Mouse (Mus musculus) hindbrain, embryonic 10.5 days (tissue): ENCODE data around the gene Spats2. TPM values are rescaled to one million over a fixed set of nuclear protein-coding genes. Genes with fewer than 3 reads are reported as not detected.
"Not testable (repeated sequence)": the region's sequence is repeated elsewhere in the genome, so short reads cannot be mapped to it uniquely, and the experiment has no call there.

ENCODE experiments used
- DNase-seq: peaks from one replicate; pipeline ENCODE4 v3.0.0-alpha.2; 2017; ENCODE audit warnings: low spot score
- H3K27ac ChIP-seq: fragments of 300-500 bp; sonication (generic); 2 replicates; pipeline ENCODE4 v1.5.1; 2016; ENCODE audit warnings: mild to moderate bottlenecking, moderate library complexity
- H3K27me3 ChIP-seq: fragments of 300-500 bp; sonication (generic); 2 replicates; pipeline ENCODE4 v1.6.1; 2016; ENCODE audit warnings: mild to moderate bottlenecking; ENCODE audit not compliant: poor library complexity, insufficient read depth, severe bottlenecking
- H3K36me3 ChIP-seq: fragments of 300-500 bp; sonication (generic); 2 replicates; pipeline ENCODE4 v1.6.1; 2016; ENCODE audit warnings: mild to moderate bottlenecking, moderate library complexity
- H3K4me1 ChIP-seq: fragments of 300-500 bp; sonication (generic); replicated peaks from 2 replicates; pipeline ENCODE4 v1.6.1; 2016; ENCODE audit warnings: mild to moderate bottlenecking
- H3K4me3 ChIP-seq: fragments of 300-500 bp; sonication (generic); 2 replicates; pipeline ENCODE4 v1.5.1; 2016; ENCODE audit warnings: mild to moderate bottlenecking, moderate library complexity
- H3K9me3 ChIP-seq: fragments of 300-500 bp; sonication (generic); 2 replicates; pipeline ENCODE4 v1.6.1; 2016; ENCODE audit warnings: mild to moderate bottlenecking, moderate library complexity
- WGBS: fragments of 180-500 bp; shearing (Covaris S2); methylation state at CpG from one replicate; pipeline ENCODE4 v1.1.7; 2016; 5-methylcytosine and 5-hydroxymethylcytosine counted together
- polyA plus RNA-seq: library from polyadenylated mRNA; unstranded; fragments of >200 nt; fragmentation: Nextera tagmentation; extraction: Ambion mirVana; gene quantifications from 2 replicates; pipeline ENCODE4 v1.2.1, GENCODE M21; 2016

Spats2 gene
- polyA plus RNA-seq = 58.4 and 62.6 TPM in 2 replicates

- DNase-seq = no peak
- H3K9me3 ChIP-seq = no peaks in the 10 kb centered on the region
- WGBS = 2% methylated on average over 12 of the region's 12 CpGs
- 0 out of 2 replicates have a peak, but pooled peaks cover 3% of the 10 kb centered on the region for H3K27me3 ChIP-seq
- H3K27ac ChIP-seq = peak within 1 kb of the TSS; percentile 99
- peaks cover 12% of the 10 kb centered on the region; the same call in 1 of the 2 replicates for H3K36me3 ChIP-seq
- H3K4me1 ChIP-seq = peaks cover 38% of the 10 kb centered on the region
- peak within 1 kb of the TSS; percentile 86 for H3K4me3 ChIP-seq
Measured at GRCm38 (mm10) chr15:99125711-99126080, at the start of gene Spats2. Gene Spats2 (plus strand): TSS chr15:99125916.

- H3K9me3 ChIP-seq, H3K27me3 ChIP-seq, DNase-seq, H3K27ac ChIP-seq: not testable (repeated sequence)
- 95% methylated on average over 3 of the region's 3 CpGs for WGBS
- H3K4me1 ChIP-seq = peaks cover 39% of the 10 kb centered on the region
- peak overlapping the region; percentile 81 for H3K4me3 ChIP-seq
- peaks cover 46% of the 10 kb centered on the region for H3K36me3 ChIP-seq
Measured at GRCm38 (mm10) chr15:99076011-99076410, 49.7 kb upstream of the Spats2 start.

GRCm38 (mm10) chr15:99078181-99078910 is 47.4 kb upstream of the Spats2 start:
- Histone ChIP-seq H3K9me3 (no peaks in the 10 kb centered on the region), H3K36me3 (peaks cover 70% of the 10 kb centered on the region), H3K27me3 (peaks cover 12% of the 10 kb centered on the region), H3K4me3 (no peak overlapping the region), H3K4me1 (peaks cover 39% of the 10 kb centered on the region), H3K27ac (no peak overlapping the region)
- WGBS = 78% methylated on average over 15 of the region's 15 CpGs
- DNase-seq = no peak

- Histone ChIP-seq H3K9me3 (no peaks in the 10 kb centered on the region), H3K27me3 (peaks cover 26% of the 10 kb centered on the region), H3K27ac (no peak overlapping the region), H3K36me3 (peaks cover 80% of the 10 kb centered on the region), H3K4me1 (peaks cover 44% of the 10 kb centered on the region), H3K4me3 (no peak overlapping the region)
- no peak for DNase-seq
- WGBS = 91% methylated on average over 3 of the region's 3 CpGs
Measured at GRCm38 (mm10) chr15:99079804-99080203, 45.9 kb upstream of the Spats2 start.

- peaks cover 70% of the 10 kb centered on the region for H3K36me3 ChIP-seq
- no peak overlapping the region for H3K27ac ChIP-seq
- H3K4me3 ChIP-seq = no peak overlapping the region
- DNase-seq = no peak
- H3K27me3 ChIP-seq = peaks cover 51% of the 10 kb centered on the region
- peaks cover 31% of the 10 kb centered on the region for H3K4me1 ChIP-seq
- 95% methylated on average over 12 of the region's 12 CpGs for WGBS
- H3K9me3 ChIP-seq = no peaks in the 10 kb centered on the region
Measured at GRCm38 (mm10) chr15:99082322-99082721, 43.4 kb upstream of the Spats2 start.

GRCm38 (mm10) chr15:99082840-99083239 is 42.9 kb upstream of the Spats2 start:
- Histone ChIP-seq H3K4me1 (peaks cover 30% of the 10 kb centered on the region), H3K27me3 (peaks cover 57% of the 10 kb centered on the region), H3K36me3 (peaks cover 65% of the 10 kb centered on the region), H3K9me3 (no peaks in the 10 kb centered on the region), H3K4me3 (no peak overlapping the region), H3K27ac (no peak overlapping the region)
- no peak for DNase-seq
- WGBS = 91% methylated on average over 16 of the region's 16 CpGs

- no peaks in the 10 kb centered on the region for H3K9me3 ChIP-seq
- peaks cover 30% of the 10 kb centered on the region for H3K4me1 ChIP-seq
- 76% methylated on average over 9 of the region's 9 CpGs for WGBS
- peak; percentile 46 for DNase-seq
- peaks cover 61% of the 10 kb centered on the region for H3K27me3 ChIP-seq
- H3K4me3 ChIP-seq = no peak overlapping the region
- no peak overlapping the region for H3K27ac ChIP-seq
- H3K36me3 ChIP-seq = peaks cover 61% of the 10 kb centered on the region
Measured at GRCm38 (mm10) chr15:99083258-99083657, 42.5 kb upstream of the Spats2 start.

GRCm38 (mm10) chr15:99083867-99084557 is 41.7 kb upstream of the Spats2 start:
- peak overlapping the region; percentile 29 for H3K4me3 ChIP-seq
- DNase-seq = no peak
- 6% methylated on average over 11 of the region's 11 CpGs for WGBS

GRCm38 (mm10) chr15:99084618-99085017 is 41.1 kb upstream of the Spats2 start:
- H3K4me3 ChIP-seq = peak overlapping the region; percentile 29

More at GRCm38 (mm10) chr15:99083867-99084557, 41.7 kb upstream of the Spats2 start:
- Histone ChIP-seq H3K36me3 (peaks cover 53% of the 10 kb centered on the region), H3K4me1 (peaks cover 33% of the 10 kb centered on the region), H3K9me3 (no peaks in the 10 kb centered on the region), H3K27me3 (peaks cover 68% of the 10 kb centered on the region), H3K27ac (no peak overlapping the region)

GRCm38 (mm10) chr15:99085997-99086396 is 39.7 kb upstream of the Spats2 start:
- Histone ChIP-seq H3K4me1 (peaks cover 53% of the 10 kb centered on the region), H3K27ac (no peak overlapping the region), H3K4me3 (peak overlapping the region; percentile 43; the same call in 1 of the 2 replicates), H3K36me3 (peaks cover 33% of the 10 kb centered on the region), H3K27me3 (peaks cover 88% of the 10 kb centered on the region), H3K9me3 (no peaks in the 10 kb centered on the region)
- no peak for DNase-seq
- WGBS = 67% methylated on average over 4 of the region's 4 CpGs

More at GRCm38 (mm10) chr15:99084618-99085017, 41.1 kb upstream of the Spats2 start:
- H3K9me3 ChIP-seq = no peaks in the 10 kb centered on the region
- peaks cover 39% of the 10 kb centered on the region for H3K4me1 ChIP-seq
- H3K27me3 ChIP-seq = peaks cover 74% of the 10 kb centered on the region
- peaks cover 47% of the 10 kb centered on the region for H3K36me3 ChIP-seq
- H3K27ac ChIP-seq = no peak overlapping the region
- no peak for DNase-seq
- WGBS = 8% methylated on average over 19 of the region's 19 CpGs

GRCm38 (mm10) chr15:99087253-99088075 is 38.3 kb upstream of the Spats2 start, which contains the start of gene C1ql4:
Gene C1ql4 (minus strand): TSS chr15:99087817.
- Histone ChIP-seq H3K27me3 (peaks cover 100% of the 10 kb centered on the region), H3K9me3 (no peaks in the 10 kb centered on the region), H3K27ac (peak within 1 kb of the TSS; percentile 71), H3K36me3 (peaks cover 19% of the 10 kb centered on the region), H3K4me1 (peaks cover 62% of the 10 kb centered on the region), H3K4me3 (peak within 1 kb of the TSS; percentile 43)
- 8% methylated on average over 60 of the region's 60 CpGs for WGBS
- DNase-seq = peak; percentile 47

- WGBS = under 1% methylated on average over 27 of the region's 27 CpGs
- peak overlapping the region; percentile 71 for H3K27ac ChIP-seq
- H3K36me3 ChIP-seq = peaks cover 11% of the 10 kb centered on the region
- H3K4me1 ChIP-seq = peaks cover 70% of the 10 kb centered on the region
- peaks cover 100% of the 10 kb centered on the region for H3K27me3 ChIP-seq
- H3K4me3 ChIP-seq = peak overlapping the region; percentile 43
- no peaks in the 10 kb centered on the region for H3K9me3 ChIP-seq
- peak; percentile 87 for DNase-seq
Measured at GRCm38 (mm10) chr15:99088292-99088691, 37.4 kb upstream of the Spats2 start.
